Mouse (Mus musculus) T-cell, adult 2 months (primary cell): ENCODE results near the gene Trim56.

Experiments used
- DNase-seq: peaks from one replicate; pipeline ENCODE4 v3.0.0; 2022; ENCODE audit warnings: low spot score

Gene Trim56

DNA sequence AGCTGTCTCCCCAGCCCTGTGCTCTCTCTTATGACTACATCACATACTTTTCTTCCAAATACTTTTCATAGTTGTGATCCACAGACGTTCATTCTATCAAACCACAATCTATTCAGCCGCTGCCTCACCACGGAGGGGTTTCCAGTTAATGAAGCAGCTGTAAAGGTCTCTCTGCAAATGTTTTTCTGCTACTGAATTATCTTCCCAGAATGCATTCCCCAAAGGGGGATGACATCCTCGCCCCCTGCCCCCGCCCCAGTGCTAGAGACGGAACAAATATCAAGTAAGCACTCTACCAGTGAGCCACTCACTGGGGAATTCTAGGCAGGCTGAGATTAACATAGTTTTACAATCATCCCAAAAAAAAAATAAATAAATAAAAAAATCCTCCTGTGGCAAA is 7.9 kb downstream of the Trim56 start:
- DNase-seq = no peak

DNA sequence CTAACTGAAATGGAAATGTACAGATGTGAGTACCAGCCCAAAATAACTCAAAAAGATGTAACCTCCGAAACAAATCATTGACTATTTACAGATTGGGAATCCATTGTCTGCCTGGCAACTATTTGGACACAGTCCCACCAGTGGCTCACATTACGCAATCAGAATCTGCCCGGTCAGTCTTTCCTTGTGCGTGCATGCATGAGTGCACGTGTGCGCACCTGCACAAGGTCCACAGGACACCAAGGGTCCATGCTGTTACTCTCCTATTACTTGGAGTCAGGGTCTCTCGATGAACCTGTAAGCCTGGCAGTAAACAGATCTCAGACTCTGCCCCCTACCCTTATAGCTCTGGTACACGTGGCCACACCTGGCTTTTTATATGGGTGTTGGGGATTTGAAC is 8.3 kb downstream of the Trim56 start:
- no peak for DNase-seq

DNA sequence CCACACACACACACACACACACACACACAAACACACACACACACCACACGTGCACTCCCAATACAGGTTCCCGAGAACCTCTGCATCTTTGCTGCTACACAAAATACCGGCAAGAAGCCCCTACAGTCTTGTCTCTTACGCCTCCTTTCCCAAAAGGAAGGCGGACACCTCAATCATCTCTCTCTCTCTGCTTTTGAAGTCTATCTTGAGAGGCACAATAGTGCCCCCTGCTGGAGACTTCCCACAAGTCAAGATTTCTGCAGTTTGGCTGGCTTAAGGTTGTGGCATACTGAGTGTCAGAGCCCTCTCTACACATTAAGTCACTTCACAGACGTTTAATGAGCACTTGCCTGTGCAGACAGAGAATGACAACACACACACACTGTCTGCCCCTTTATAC is 9.0 kb downstream of the Trim56 start:
- peak; percentile 70 for DNase-seq

GRCm38 (mm10) chr5:137106434-137106833 is 9.6 kb downstream of the Trim56 start:
- no peak for DNase-seq

DNA sequence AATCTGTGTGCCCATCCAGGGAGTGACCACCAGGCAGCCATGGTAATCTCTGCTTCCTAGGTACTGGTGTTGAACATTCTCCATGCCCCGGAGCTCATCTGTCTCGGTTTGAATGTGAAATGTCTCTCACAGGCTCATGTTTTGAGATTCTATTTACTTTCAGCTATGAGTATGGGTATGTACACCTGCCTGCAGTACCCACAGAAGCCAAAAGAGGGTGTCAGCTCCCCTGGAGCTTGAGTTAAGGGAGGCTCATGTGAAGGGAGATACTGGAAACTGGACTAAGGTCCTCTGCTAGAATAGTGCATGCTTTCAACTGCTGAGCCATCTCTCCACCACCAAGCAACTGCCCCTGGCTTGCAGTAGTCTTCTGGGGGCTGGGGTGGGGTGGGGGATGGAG is 12.0 kb downstream of the Trim56 start:
- no peak for DNase-seq

DNA sequence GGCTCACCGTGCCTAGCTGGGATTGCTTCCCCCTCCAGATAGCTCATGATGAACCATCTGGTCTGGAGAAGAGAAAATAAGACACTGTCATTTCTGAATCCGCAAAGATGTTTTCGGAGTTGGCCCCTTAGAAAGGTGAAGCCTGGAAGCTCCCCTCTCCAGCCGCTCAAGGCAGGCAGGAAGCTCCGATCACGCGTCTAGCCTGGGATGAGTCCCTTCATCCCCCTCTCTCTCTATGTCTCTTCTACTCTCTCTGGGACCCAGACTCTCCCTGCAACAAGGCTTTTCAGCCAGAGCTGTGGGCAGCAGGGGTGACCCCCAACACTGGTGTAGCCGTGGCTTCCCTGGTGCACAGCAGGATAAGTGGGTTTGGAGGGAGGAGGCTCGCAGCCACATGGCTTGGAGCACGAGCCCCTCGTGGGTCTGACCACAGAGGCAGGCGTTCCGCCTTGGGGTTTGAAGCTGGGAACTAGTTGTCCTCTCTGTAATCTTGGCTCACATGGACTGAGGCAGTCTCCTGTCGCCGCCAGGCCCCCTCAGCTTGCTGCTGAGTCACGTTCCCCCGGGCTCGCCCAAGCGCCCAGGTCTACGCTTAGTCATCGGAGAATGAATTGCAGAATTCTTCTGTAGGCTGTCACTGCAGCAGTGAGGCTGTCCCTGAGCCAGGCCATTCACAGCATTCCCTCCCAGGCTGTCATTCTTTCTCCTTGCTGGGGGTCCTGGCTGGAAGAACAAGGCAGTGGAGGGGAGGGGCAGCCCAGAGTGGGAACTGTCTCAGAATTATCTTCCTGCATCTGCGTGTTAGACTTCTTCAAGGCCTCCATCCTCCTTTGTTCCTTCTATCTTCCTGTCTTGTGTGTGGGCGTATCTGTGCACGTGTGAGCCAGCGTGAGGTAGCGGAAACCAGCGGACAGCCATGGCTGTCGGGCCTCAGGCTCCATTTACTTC is 13.2 kb downstream of the Trim56 start:
- peak; percentile 69 for DNase-seq

DNA sequence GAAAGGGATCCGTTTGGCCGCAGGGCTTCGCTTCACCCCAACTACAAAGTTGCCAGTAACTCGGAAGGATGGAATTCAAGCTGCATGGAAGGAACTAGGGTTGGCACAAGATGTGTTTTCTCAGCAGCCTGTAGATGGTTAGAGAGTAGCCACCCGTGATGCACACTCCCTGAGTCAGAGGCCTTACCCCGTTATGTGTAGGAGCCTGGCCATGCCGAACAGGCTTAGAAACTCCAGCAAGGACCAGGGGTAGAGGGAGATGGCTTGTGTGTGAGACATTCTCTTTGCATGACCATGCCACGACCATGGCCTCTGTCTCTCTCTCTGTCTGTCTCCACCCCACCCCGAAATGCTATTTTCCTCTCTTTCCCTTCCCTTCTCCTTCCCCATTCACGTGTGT is 13.9 kb downstream of the Trim56 start:
- no peak for DNase-seq

- no peak for DNase-seq
Measured at GRCm38 (mm10) chr5:137100660-137101059, 15.3 kb downstream of the Trim56 start.

GRCm38 (mm10) chr5:137098418-137098817 is 17.6 kb downstream of the Trim56 start:
- DNase-seq = no peak

DNA sequence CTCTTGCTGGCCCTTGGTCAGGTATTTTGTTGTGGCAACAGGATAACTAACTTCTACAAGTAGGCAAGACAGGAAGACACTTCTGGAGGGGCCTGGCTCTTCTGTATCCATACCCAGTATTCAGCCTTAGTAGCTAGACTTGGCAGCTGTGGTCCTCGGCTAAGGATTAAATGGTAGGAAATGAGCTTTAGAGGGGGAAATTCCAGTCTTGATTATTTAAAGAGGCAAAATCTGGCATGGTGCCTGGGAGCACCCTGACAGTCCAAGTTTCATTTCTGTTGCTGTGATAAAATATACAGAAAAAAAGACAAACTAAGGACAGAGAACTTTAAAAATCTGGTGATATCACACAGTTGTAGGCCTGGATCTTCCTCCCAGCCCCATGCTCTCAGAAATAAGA is 20.0 kb downstream of the Trim56 start:
- DNase-seq = no peak

- DNase-seq = no peak
Measured at GRCm38 (mm10) chr5:137095135-137095534, 20.9 kb downstream of the Trim56 start.

DNA sequence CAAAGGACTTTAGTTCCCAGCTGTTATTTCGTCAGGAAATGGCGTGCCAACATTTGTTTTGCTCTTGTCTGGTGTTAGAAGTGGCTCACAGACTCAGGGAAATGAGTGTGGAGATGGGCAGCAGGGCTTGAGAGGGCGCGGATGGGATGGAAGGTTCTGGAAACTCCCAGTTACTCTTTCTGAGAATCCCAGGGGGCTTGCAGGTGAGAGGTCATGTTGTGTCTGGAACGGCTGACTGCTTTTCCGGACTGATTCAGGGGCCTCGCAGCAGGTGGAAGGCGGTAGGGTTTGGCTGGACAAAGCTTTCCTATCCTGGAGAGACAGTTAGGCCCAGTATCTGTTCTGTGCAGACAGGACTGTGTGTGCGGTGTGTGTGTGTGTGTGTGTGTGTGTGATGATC is 22.3 kb downstream of the Trim56 start:
- no peak for DNase-seq

DNA sequence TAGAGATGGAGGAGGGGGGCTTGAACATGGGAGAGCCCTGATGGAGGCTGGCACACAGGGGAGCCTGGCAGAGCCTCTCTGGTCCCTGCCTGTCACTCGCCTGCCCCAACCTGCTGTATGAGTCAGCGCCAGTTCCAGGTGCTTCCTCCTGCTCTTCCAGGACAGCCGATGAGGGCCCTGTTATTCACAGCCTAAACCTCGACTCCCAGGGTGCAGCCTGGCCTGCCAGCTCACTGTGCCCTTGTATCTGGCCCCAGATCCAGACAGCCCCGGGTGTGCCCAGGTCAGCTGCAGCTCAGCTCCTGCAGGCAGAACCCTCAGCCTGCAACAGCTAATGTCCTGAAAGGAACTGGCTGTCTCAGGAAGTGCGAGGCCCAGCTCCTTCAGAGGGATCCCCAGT is 24.4 kb downstream of the Trim56 start:
- no peak for DNase-seq

DNA sequence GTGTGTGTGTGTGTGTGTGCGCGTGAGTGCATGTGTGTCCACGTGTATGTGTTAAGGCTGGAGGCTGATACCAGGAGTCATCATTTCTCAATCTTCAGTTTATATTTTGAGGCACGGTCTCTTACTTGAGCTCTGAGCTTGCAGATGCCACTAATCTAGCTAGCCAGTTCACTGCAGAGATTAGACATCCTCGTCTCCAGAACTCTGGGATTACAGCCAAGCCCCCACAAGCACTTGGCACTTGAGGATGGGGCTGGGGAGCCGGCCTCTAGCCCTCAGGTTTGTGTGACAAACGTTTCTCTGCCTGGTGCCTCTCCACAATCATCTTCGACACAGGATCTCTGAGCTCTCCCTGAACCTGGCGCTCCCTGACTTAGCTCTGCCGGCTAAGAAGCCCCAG is 25.1 kb downstream of the Trim56 start:
- no peak for DNase-seq

- DNase-seq = no peak
Measured at GRCm38 (mm10) chr5:137087410-137087809, 28.6 kb downstream of the Trim56 start.

DNA sequence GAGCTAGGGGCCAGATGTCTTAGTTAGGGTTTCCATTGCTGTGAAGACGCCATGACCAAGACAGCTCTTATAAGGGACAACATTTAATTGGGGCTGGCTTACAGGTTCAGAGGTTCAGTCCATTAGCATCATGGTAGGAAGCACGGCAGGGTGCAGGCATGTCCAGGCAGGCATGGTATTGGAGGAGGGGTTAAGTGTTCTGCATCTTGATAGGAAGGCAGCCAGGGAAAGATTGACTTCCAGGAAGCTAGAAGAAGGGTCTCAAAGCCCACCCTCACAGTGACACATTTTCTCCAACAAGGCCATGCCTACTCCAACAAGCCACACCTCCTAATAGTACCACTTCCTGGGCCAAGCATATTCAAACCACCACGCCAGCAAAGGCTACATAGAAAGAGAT is 30.3 kb downstream of the Trim56 start:
- no peak for DNase-seq

DNA sequence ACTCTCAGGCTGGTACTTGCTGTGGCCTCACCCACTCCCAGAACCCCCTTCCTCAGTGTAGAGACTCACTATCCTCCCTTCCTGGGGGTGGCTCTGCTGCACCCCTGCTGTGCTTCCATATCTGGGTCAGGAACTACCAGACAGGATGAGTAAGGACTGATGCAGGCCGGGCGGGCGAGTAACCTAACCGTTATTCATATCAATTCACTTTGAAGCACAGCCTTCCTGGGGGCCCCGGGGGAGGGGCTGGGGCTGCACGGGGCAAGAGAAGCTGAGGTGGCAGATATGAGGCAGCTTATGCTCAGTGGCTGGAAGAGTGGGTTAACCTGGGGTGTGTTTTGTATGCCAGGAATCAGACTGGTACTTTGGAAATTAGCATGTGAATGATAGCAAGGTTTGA is 31.0 kb downstream of the Trim56 start:
- no peak for DNase-seq

DNA sequence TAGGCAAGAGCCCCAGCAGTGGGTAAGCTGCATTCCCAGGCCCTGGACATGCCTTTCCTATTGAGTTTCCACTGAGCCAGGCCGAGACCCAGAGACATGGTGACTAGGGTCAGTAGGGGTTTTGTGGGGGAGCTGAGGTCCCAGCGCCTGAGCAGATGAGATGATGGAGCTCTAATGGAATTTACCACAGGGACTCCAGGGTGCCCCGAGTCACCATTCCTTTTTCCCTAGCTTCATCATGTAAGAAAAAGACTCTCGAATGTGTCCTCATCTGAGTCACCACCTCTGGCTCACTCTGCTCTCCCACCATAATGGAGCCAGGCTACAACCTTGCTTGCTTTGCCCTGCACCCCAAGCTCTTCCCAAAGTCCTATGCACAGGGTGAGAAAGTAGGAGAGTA is 33.0 kb downstream of the Trim56 start:
- DNase-seq = no peak

DNA sequence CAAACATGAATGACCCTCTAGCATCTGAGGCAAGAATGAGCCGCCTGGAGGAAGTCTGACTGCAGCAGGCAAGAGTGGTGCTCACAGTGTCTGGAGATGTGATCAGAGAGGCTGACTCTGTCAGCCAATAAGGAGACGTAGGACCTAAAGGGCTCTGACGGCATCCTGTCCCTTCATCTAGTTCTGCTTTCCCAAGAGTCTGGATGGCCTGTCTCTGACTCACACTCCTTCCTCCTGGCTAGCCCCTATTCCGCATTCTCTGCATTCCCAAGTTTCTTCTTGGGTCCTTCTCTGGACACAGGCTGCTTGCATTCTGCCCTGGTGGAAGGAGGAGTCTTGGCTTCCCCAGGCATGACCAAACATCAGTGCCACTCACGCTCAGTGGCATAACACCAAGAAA is 36.2 kb downstream of the Trim56 start:
- DNase-seq = no peak

GRCm38 (mm10) chr5:137078616-137079015 is 37.4 kb downstream of the Trim56 start:
- DNase-seq = no peak

DNA sequence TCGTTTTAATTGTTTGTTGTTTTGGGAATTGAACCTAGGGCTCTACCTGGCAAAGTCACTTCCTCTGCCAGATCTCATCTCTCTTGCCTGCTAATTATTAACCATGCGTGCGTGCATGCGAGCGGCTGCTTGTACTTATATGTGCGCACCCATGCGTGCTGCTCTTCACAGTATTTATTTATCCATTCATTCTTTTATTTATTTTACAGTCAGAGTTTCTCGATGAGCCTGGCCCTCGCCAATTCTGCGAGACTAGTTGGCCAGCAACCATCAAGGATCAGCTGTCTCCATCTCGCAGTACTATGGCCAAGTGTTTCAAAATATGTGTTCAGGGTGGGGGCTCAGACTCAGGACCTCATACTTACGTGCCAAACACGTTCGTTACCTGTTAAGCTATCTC is 38.0 kb downstream of the Trim56 start:
- no peak for DNase-seq

GRCm38 (mm10) chr5:137077187-137077586 is 38.8 kb downstream of the Trim56 start:
- no peak for DNase-seq

GRCm38 (mm10) chr5:137076191-137076930 is 39.6 kb downstream of the Trim56 start:
- DNase-seq = no peak
